Mouse (Mus musculus) CD4-positive, CD25-positive, alpha-beta regulatory T cell, adult 2 months (primary cell): ENCODE data around the gene Cenpf.
A peak's percentile ranks its signal among the peaks of the same experiment; 100 is the strongest.

Experiments used
- DNase-seq: peaks from one replicate; pipeline ENCODE4 v3.0.0-alpha.2; 2012; ENCODE audit warnings: low read depth, low spot score

Cenpf gene

DNA sequence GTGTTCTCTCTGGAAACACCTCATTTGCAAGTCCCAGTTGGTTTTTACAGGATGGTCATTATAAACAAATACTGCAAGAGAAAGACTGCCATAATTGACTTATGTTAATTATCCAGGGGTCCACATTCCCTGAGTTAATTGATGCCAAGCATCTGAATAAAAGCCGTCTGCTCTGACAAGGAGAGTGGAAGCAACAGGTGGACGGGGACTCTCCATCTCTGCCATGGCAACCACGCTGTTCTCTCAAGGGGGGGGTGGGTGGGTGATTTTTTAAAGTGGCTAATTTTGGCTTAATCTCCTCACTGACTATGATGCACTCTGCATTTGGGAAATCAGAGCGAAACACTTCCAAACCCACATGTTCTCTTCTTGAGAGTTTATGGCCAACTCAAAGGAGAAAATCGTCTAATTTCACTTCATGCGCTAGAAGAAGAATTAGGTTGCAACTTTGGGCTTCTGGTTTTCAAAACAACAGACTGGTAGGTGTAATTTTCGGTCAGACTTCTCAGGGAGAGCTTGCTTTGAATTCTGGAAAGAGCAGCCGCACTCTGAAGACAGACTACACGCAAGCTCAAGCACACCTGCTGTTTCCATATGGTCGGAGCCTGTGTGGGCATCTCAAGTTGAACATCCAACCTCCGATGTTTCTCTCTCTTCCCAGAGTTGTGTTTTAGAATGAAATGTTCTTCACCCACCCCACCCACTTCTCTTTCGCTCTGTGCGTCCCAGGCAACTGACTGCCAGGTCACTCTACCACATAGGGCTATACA is 55.8 kb downstream of the Cenpf start:
- DNase-seq, result no peak

DNA sequence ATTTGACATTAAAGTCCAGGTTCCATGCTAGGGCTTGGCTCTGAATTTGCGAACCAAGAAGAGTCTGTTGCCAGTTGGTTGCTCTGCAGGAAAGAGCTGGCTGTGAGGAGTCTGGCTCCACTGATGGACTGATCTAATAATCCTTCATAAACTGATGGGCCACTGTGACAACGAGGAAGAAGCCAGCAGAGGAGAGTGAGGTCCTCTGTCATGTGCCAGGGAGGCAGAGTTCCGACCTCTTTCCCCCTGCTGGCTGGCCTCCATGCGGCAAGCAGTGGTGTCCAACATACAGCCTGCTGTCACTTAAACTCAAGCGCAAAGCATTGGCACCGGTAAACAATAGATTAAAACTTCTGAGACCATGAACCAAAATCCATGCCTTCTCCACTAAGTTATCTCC is 57.9 kb downstream of the Cenpf start:
- no peak for DNase-seq

DNA sequence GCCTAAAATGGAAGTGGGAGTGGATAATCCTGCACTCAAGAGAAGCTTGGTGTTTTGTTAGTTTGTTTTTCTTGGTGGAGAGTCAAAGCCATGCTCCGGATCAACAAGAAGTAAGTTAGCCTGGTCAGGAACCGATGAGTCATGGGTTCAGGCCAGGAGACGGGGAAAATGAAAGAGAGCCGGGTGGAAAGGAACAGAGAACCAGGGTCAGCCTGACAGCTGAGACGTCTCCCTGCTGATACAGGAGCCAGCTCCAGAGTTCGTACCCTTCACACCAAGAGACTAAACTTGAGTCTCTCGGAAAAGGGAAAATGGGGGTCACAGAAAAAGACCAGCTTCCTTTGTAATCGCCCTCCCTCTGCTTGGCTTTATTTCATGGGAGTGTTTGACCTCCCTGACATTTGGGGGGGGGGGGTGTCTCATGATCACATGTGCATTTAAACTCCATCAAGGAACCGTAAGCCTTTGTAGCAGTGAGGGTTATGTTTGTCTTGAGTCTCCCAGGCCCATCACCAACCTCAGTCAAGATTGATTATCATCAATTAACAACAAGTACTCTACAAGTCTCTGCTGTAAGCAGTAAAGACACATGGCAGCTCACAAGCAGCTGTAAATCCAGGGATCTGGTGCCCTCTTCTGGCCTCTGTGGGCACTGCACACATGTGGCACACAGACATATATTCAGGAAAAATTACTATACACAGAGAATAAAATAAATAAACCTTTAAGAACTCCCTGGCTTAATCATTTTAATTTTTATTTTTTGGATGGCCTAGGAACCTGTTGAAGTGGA is 59.7 kb downstream of the Cenpf start:
- peak; percentile 52 for DNase-seq

DNA sequence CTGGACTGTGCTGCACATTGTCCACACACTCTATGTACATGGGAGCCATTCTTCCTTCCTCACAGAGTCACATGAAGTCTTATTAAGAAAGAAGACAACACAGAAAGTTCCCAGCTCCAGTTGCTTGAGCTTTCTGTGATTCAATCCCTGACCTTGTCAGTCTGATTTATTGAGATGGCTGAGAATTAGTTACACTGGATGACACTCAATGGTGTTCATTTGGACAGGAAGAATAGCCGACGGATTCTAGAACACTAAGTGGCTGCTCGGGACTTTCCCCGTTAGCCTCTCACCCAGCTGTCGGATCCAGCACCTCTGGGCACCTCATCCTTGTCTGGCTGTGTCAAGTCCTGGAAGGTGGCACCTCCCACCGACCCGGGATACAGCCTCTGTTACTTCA is 63.1 kb downstream of the Cenpf start:
- no peak for DNase-seq

DNA sequence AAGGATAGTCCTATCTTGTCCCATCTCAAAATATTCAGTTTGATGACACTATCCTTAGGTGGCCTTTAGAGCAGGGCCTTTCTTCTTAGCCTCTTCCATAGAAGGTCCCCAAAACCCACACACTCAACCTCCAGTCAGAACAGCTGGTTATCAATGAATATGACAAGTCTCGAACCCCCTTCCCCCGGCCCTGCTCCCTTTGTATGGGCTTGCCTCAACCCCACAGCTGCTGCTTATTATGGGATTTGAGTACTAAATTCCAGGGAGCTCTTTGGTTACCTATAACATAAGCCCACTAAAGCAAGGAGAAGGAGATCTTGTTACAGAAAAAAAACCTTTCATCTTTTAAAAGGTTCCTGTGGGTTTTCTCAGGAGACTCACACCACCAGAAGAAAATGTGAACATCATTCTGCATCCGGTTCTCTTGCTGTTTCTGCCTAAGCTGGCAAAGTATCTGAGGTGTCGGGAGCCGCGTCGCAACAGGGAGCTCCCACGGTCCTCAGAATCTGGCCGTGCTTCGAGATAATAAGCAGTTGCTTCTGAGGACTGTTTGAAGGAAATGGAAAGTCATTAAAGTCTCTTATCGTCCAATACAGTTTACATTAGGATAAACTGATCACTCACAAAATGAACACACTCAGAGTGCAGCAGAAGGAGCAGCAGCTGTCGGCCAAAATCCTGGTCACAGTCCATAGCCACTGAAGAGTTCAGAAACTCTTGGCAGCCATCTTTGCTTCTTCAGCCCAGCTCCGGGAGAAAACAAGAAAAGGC is 68.7 kb downstream of the Cenpf start:
- DNase-seq, result no peak

DNA sequence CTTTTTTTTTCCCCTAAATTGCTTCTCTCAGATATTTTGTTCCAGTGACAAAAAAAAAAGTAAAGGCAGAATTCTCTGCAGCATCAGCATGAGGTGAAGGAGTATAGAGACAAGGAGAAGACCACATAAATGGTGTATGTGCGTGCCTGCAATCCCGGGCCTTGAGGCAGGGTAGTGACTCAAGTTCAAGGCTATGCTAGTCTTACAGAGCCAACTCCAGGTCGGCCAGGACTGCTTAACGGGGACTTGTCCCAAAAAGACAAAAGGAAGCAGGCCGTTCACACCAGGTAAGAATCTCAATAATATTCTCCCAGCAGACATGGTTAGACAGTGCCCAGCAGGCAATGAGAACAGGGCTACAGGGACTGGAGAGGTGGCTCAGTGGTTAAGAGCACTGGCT is 70.5 kb downstream of the Cenpf start:
- DNase-seq, result no peak

DNA sequence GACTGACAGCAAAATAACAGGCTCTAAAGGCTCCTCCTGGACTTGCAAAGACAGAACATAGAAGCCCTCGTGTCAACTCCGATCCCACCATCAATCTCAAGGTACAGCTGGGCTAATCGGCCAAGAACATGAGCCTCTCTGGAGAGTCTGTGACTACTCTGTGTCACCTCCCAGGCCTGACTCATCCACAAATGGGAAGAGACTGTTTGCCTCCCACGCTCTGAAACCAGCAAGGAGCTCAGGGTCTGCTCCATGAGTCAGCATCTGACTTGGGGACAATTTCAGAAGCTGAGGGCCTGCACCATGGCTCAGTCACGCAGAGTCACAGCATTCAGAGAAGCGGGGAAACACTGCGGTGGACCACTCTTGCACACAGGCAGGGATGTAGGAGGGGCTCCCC is 72.6 kb downstream of the Cenpf start:
- DNase-seq, result no peak

DNA sequence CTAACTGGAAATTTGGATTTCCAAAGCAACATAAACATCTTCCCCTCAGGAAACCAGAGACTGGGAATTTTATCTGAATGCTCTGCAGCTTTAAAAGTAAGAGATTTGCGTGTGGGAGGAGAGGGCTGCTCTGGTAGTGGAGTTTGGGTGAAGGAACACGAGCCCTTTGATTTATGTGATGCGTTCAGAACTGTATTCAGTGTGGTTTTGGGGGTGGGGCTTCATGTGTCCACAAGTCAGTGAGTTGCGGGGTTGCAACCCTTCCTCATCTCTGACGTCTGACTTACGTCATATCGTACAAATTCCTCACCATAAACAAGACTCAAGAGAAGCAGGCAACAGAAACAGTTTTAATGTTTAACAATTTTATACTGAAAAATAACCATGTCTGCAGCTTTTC is 74.8 kb downstream of the Cenpf start:
- no peak for DNase-seq

DNA sequence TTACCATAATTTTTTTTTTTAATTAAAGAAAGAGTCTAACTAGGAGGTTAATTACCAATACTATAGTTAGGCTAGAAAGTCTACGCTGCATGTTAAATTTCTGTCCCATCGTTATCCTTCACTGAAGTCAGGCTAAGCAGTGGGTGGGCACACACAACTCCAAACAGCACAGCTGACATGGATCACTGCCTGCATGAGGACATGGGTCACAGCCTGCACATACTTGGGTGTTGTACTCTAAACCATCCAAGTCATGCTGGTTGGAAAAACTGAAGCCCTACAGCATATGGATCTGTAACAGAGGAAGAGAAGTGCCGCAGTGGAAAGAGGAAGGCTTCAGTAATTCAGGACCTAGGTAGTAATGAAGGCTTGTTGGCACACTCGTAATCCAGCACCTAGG is 76.1 kb downstream of the Cenpf start:
- DNase-seq, result no peak

DNA sequence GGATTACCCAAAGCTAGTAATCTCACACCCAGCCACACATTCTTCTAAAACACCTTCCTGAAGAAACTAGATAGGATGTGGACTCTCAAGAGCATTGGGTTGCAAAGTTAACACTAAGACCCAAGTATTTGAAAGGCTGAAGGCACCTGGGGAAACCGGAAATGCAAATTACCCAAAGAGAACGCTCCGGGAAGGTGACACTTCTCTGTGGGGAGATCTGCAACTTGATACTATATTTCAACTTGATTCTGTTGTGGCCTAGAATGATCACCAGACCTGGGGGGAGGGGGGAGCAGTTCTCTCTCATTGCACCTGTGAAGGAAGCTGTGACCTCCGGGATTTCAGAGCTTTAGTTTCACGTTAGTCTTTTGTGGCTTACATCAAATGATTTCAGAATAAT is 79.2 kb downstream of the Cenpf start:
- peak; percentile 28 for DNase-seq

DNA sequence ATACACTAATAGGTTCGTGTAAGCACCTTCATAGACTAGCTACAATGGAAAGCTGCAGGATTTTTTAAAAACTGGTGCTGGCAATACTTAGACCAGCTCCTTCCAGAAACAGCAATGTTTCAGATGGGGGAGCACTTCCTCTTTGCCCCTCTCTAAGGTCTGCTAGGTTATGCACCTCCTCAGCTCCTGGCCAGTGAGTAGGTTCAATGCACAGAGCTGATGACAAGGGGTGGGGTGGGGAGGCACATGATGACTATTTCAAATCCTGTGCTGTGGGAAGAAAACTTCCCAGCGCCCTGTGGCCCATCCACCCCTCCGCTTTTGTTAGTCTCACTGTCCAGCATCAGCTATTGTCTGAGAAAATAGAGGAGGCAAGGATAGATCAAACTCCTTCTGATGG is 79.8 kb downstream of the Cenpf start:
- no peak for DNase-seq

DNA sequence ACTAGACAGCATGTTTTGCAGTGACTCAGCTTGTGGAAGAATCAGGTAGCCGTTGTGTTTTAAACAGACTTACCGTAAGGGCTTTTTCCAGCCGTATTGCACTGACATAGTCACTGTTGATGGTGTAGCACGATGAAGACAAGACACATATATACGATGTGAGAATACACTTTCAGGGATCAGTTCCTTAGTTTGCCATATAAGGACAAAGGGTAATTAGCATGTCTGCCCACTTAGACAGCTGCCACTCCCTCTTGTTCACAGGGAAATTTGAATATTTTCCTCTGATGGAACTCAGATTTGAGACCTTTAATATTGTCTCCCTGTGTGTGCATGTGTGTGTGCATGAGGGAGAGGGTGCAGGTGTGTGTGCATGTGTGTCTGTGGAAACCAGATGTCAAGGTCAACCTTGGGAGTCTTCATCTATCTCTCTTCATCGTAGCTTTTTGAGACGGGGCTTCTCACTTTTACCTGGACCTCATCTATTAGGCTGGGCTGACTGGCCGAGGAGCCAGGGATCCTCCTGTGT is 82.2 kb downstream of the Cenpf start:
- no peak for DNase-seq

DNA sequence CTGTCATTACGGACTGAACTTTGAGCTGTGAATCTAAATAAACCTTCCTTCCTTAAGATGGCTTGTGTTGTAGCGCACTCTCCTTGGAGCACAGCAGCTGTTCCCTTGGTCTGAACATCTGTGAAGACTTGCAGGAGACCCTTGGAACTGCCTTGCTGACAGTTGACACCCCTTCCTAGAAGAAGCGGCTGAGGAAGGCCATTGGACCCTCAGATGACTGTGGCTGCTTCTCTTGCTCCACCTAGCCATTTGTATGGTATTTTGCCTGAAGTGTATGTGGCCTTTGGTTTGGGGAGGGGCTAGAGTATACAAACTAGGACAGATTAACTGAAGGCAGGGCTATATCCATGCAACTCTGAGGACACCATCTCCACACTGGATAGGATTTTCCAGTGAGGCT is 90.8 kb downstream of the Cenpf start:
- no peak for DNase-seq
